Mouse (Mus musculus) C2C12 (cell line): ENCODE data around the gene Insyn1. TPM values are rescaled to one million over a fixed set of nuclear protein-coding genes. Genes with fewer than 3 reads are reported as not detected.

Source experiments
- H3K27me3 ChIP-seq: one replicate; pipeline ENCODE4 v1.6.1; 2011; ENCODE audit not compliant: control insufficient read depth, insufficient read depth, insufficient read length
- H3K36me3 ChIP-seq: one replicate; pipeline ENCODE4 v1.6.1; 2011; ENCODE audit not compliant: control insufficient read depth, insufficient read depth
- H3K4me3 ChIP-seq: one replicate; pipeline ENCODE4 v1.5.1; 2011; ENCODE audit warnings: mild to moderate bottlenecking, control low read depth; ENCODE audit not compliant: poor library complexity, insufficient read depth, severe bottlenecking
- H3K79me2 ChIP-seq: one replicate; pipeline ENCODE4 v1.6.1; 2011; ENCODE audit not compliant: control insufficient read depth, insufficient read depth
- H3K79me3 ChIP-seq: one replicate; pipeline ENCODE4 v1.6.1; 2011; ENCODE audit warnings: low read depth, control low read depth
- H3ac ChIP-seq: one replicate; pipeline ENCODE3; 2011; ENCODE audit warnings: low read depth; ENCODE audit not compliant: control insufficient read depth, insufficient read length
- CEBPB ChIP-seq: IDR thresholded peaks from one replicate; pipeline ENCODE4 v1.6.1; 2011; ENCODE audit warnings: low read depth, mild to moderate bottlenecking, control low read depth, moderate library complexity
- CTCF ChIP-seq: IDR thresholded peaks from one replicate; pipeline ENCODE4 v1.5.1; 2011; ENCODE audit not compliant: control insufficient read depth, insufficient read depth, insufficient read length
- FOSL1 ChIP-seq: IDR thresholded peaks from one replicate; pipeline ENCODE4 v1.8.0; 2011; ENCODE audit warnings: mild to moderate bottlenecking, low read length; ENCODE audit not compliant: poor library complexity, insufficient read depth, severe bottlenecking
- MAX ChIP-seq: IDR thresholded peaks from one replicate; pipeline ENCODE4 v1.6.1; 2011; ENCODE audit warnings: mild to moderate bottlenecking, control low read depth
- MYOD1 ChIP-seq: IDR thresholded peaks from one replicate; pipeline ENCODE4 v1.6.1; 2011; ENCODE audit warnings: low read depth; ENCODE audit not compliant: control insufficient read depth, insufficient read length
- MYOG ChIP-seq: IDR thresholded peaks from one replicate; pipeline ENCODE4 v1.6.1; 2011; ENCODE audit not compliant: control insufficient read depth, insufficient read length; ENCODE audit errors: extremely low read depth
- USF1 ChIP-seq: IDR thresholded peaks from one replicate; pipeline ENCODE4 v1.6.1; 2011; ENCODE audit warnings: low read depth, mild to moderate bottlenecking, control low read depth, moderate library complexity
- polyA plus RNA-seq: library from polyadenylated mRNA; unstranded; fragments of >200 nt; fragmentation: generic; extraction: Trizol; gene quantifications from one replicate; pipeline ENCODE4 v1.2.1, GENCODE M21; 2012; ENCODE audit warnings: missing spikeins

Gene Insyn1
- polyA plus RNA-seq, 1 experiment, result 23.3 TPM

DNA sequence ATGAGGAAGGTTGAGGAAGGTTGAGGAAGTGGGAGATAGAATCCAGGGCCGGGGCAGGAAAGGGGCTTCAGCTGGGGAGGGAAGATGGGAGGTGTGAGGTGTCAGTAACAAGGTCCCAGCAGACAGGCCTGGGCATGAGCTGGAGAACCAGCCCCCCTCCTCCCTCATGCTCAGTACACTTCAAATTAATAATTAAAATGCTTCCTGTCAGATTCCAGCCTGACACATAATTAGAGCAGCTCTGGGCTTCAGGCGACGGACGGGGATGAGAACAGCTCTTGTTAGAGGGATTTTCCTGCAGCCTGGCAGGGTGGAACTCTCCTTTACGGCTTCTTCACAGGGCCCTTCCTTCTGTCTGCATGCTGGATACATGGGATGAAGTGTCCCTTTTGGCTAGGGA is 25.3 kb downstream of the Insyn1 start:
- H3ac ChIP-seq, result no peak overlapping the region
- no peaks in the 10 kb centered on the region for H3K79me3 ChIP-seq
- H3K36me3 ChIP-seq, result no peaks in the 10 kb centered on the region
- TF ChIP-seq USF1, result no peak
- no peak for TF ChIP-seq CEBPB
- no peak for TF ChIP-seq FOSL1
- TF ChIP-seq CTCF, result no peak
- TF ChIP-seq MAX, result no peak
- TF ChIP-seq MYOD1, result no peak
- no peak for TF ChIP-seq MYOG
- H3K4me3 ChIP-seq, result no peak overlapping the region
- H3K27me3 ChIP-seq, result no peaks in the 10 kb centered on the region
- H3K79me2 ChIP-seq, result no peaks in the 10 kb centered on the region

DNA sequence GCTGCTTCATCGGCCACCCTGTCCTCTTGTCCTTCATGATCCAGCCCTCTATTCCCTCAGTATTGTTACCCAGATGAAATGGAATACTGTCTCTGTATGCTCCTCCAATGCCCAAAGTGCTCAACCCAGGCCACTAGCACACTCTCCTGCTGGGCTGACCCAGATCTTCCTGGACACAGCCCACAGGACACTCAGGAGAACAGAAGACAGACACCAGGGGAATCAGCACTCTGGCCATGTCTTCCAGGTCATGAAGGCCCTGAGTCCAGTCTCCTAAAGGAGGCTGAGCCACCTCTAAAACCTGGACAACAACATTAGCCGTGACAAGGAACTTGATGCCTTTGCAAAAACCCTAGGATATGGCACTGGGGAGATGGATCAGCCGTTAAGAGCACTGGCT is 28.1 kb downstream of the Insyn1 start:
- H3K79me2 ChIP-seq, result no peaks in the 10 kb centered on the region
- H3K27me3 ChIP-seq, result no peaks in the 10 kb centered on the region
- no peak overlapping the region for H3K4me3 ChIP-seq
- H3K36me3 ChIP-seq, result no peaks in the 10 kb centered on the region
- no peak for TF ChIP-seq MYOG
- no peak for TF ChIP-seq FOSL1
- no peak for TF ChIP-seq CTCF
- no peak for TF ChIP-seq MAX
- no peak overlapping the region for H3ac ChIP-seq
- H3K79me3 ChIP-seq, result no peaks in the 10 kb centered on the region

DNA sequence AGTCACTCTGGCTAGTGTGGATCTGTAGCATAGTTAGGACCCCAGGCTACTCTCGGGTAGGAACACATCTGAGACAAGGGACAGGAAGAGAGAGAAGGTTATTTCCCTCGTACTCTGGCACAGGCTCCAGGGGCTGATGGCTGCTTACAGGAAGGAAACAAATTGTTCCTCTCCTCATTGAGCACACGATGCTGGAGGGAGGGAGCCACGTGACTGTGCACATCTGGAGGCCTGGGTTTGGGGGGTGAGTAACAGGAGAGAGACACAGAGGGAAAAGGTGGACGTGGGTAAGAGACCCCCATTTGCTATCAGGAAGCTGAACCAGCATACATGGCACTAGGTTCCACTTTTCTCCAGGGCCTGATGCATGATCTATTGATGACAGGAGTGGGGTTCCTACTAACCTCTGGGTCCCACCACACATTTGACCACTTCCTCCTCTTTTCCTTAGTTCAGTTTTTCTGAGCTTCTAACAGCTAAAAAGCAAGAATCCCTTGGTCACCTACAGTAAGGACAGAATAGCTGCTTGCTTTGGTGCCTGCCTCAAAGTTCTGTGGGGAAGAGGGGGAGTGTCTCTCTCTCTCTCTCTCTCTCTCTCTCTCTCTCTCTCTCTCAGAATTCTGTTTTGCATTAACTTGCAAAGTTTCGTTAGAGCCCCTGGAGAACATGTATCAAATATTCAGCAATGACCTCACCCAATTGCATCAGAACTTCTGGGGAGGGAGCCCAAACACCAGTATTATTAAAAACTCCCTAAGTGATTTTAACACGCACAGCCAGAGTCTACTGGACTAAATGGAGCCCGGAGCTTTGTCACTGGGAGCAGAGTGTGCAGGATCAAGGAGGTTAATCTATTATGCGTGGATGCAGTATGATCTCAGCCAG is 29.7 kb downstream of the Insyn1 start:
- Histone ChIP-seq H3K79me2 (no peaks in the 10 kb centered on the region), H3K36me3 (no peaks in the 10 kb centered on the region), H3K4me3 (no peak overlapping the region), H3ac (no peak overlapping the region), H3K79me3 (no peaks in the 10 kb centered on the region), H3K27me3 (no peaks in the 10 kb centered on the region)
- no peak for TF ChIP-seq CEBPB
- TF ChIP-seq MAX, result no peak
- no peak for TF ChIP-seq MYOG
- no peak for TF ChIP-seq USF1
- TF ChIP-seq FOSL1, result no peak
- no peak for TF ChIP-seq CTCF
- no peak for TF ChIP-seq MYOD1

DNA sequence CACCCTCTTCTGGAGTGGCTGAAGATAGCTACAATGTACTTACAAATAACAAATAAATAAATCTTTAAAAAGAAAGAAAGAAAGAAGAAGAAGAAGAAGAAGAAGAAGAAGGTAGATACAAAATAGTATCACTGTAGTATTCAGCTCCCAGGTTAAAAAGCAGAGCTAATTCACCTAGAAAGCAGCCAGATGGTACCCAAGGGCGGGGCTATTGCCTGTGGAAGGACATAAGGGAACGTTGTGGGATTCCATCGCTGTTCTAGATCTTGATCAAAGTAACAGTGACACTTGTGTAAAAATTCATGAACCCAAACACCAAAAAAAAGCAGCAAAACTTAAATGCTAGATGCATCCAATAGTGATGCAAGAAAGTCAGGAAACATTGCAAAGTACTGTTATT is 31.6 kb downstream of the Insyn1 start:
- H3K4me3 ChIP-seq, result no peak overlapping the region
- H3K27me3 ChIP-seq, result no peaks in the 10 kb centered on the region
- no peak for TF ChIP-seq CEBPB
- TF ChIP-seq CTCF, result no peak
- no peak for TF ChIP-seq MYOD1
- TF ChIP-seq FOSL1, result no peak
- no peak for TF ChIP-seq MAX
- TF ChIP-seq MYOG, result no peak
- TF ChIP-seq USF1, result no peak
- H3K79me3 ChIP-seq, result no peaks in the 10 kb centered on the region
- peaks cover 4% of the 10 kb centered on the region for H3K36me3 ChIP-seq
- H3ac ChIP-seq, result no peak overlapping the region
- no peaks in the 10 kb centered on the region for H3K79me2 ChIP-seq

DNA sequence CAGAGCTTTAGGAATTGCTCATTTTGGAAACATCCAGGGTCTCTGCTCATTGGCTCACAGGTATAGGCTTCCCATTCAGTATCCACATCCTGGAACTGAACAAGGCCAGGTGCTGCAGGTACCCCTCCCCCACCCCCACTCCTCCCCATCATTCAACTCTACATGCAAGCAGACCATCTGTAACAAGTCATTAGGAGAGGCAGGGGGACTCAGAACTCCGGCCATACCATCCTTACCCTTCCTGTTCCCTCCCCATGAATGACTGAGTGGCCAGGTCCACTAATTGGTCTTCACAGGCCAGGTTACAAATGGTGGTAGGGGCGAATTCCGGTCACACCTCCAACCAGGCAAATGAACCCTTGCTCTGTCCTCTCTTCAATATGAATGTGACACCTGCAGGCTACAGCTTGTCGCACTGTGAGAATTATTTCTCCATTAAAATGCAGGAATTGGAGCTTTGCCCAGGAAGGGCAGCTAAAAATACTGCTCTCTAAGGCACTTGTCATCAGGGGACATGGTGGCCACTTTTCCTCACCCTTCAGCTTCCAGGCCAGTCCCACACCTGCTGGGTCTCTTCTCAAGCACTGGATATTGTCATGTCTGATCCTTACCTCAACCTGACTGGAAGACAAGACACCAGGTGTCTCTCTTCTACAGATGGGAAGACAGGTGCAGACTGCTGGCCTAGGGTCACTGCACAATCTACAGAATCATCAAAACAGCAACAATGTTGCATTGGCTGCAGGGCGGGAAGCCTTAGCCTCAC is 32.6 kb downstream of the Insyn1 start:
- no peak overlapping the region for H3ac ChIP-seq
- TF ChIP-seq MAX (no peak), USF1 (no peak), CEBPB (no peak), MYOD1 (no peak), CTCF (no peak), MYOG (no peak), FOSL1 (no peak)
- H3K27me3 ChIP-seq, result no peaks in the 10 kb centered on the region
- no peaks in the 10 kb centered on the region for H3K79me3 ChIP-seq
- no peak overlapping the region for H3K4me3 ChIP-seq
- peaks cover 6% of the 10 kb centered on the region for H3K36me3 ChIP-seq
- no peaks in the 10 kb centered on the region for H3K79me2 ChIP-seq
